9 mouse cellular contexts compared by ENCODE assay signal in the genomic region with DNA sequence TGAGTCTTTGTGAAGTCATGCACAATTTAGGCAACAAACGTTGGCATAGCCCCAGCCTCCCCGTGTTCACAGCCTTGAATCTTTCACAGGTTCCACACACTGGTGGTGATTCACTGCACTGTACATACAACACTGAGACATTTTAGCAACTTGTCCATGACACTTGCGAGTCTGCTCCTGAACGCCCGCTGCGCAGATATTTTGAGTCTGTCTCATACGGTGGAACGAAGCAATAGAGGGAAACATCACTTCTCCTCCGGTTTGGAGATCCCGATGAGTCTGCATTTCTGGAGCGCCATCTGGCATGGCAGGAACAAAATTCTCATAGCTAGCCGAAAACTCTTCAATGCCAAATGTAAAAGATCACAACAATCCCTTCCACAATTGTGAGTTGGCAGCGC. TPM values are rescaled to one million over a fixed set of nuclear protein-coding genes. Genes with fewer than 3 reads are reported as not detected.
DNase-seq lines count a peak whose midpoint lies in the region; ATAC-seq lines count a peak whose summit lies in the region.
"Had no signal": no experiment of that assay in that cellular context is flagged by ENCODE, and none has a peak within 500 bp of the region (broad histone marks: within the 10 kb centered on the region; RNA-seq: fewer than 3 reads in every experiment).

No protein-coding gene starts in this region.

- H3K27ac ChIP-seq in brown adipose tissue, adult 24 weeks (replicated peaks; ENCODE audit: low read depth, low read length) = no peak overlapping the region
- H3K27ac ChIP-seq in midbrain, embryonic 10.5 days (replicated peaks) = no peak overlapping the region
- no peak overlapping the region for H3K27ac ChIP-seq in intestine, embryonic 15.5 days
- H3K27ac ChIP-seq: heart, embryonic 13.5 days had no signal

- H3K9me3 ChIP-seq in midbrain, embryonic 10.5 days (replicated peaks) = no peaks in the 10 kb centered on the region
- H3K9me3 ChIP-seq in intestine, embryonic 15.5 days = no peaks in the 10 kb centered on the region

- 94% methylated on average over 13 of the region's 13 CpGs for WGBS in midbrain, embryonic 10.5 days
- 86% methylated on average over 13 of the region's 13 CpGs for WGBS in intestine, embryonic 15.5 days

- no peak overlapping the region for H3K9ac ChIP-seq in intestine, embryonic 15.5 days
- H3K9ac ChIP-seq: heart, embryonic 13.5 days had no signal

- peak; percentile 88 for DNase-seq in adrenal gland, adult 2 months
- peak; percentile 33 for DNase-seq in heart, adult 8-10 months (ENCODE audit: low spot score)
- DNase-seq in left cerebral cortex, postnatal 14 days (ENCODE audit: low spot score in 2 of 2) = peak; percentile 80 to 89
- no peak for DNase-seq in embryo, embryonic 10 days (ENCODE audit: low spot score)
- no peak for DNase-seq in midbrain, embryonic 10.5 days (ENCODE audit: low spot score)
- DNase-seq in kidney, postnatal 14 days = no peak

- H3K36me3 ChIP-seq in midbrain, embryonic 10.5 days = no peaks in the 10 kb centered on the region
- H3K36me3 ChIP-seq in intestine, embryonic 15.5 days = no peaks in the 10 kb centered on the region
- H3K36me3 ChIP-seq: heart, embryonic 13.5 days had no signal

- no peaks in the 10 kb centered on the region for H3K27me3 ChIP-seq in midbrain, embryonic 10.5 days (ENCODE audit: low read depth, poor library complexity, severe bottlenecking)
- no peaks in the 10 kb centered on the region for H3K27me3 ChIP-seq in intestine, embryonic 15.5 days (replicated peaks)
- H3K27me3 ChIP-seq: heart, embryonic 13.5 days had no signal

- no peak for ATAC-seq in intestine, embryonic 15.5 days

- intact Hi-C loops in left cerebral cortex, postnatal 14 days (cut with DNase I) = no loop called here

- H3K4me2 ChIP-seq in intestine, embryonic 15.5 days (replicated peaks) = no peak overlapping the region
- H3K4me2 ChIP-seq: heart, embryonic 13.5 days had no signal

- no peaks in the 10 kb centered on the region for H3K4me1 ChIP-seq in brown adipose tissue, adult 24 weeks (ENCODE audit: control insufficient read depth, insufficient read depth, insufficient read length, low read length)
- peaks cover 31% of the 10 kb centered on the region for H3K4me1 ChIP-seq in midbrain, embryonic 10.5 days
- H3K4me1 ChIP-seq in intestine, embryonic 15.5 days (replicated peaks) = no peaks in the 10 kb centered on the region

- peak overlapping the region; percentile 23; the same call in 1 of the 2 replicates for H3K4me3 ChIP-seq in brown adipose tissue, adult 24 weeks (ENCODE audit: insufficient read depth, low read depth, low read length)
- H3K4me3 ChIP-seq in midbrain, embryonic 10.5 days = no peak overlapping the region
- no peak overlapping the region for H3K4me3 ChIP-seq in intestine, embryonic 15.5 days (replicated peaks)
- H3K4me3 ChIP-seq: heart, embryonic 13.5 days had no signal

RNA-seq across cellular contexts. Expression of gene Tnrc6a, which starts 57.7 kb away (rescaled TPM):
- 10 to 100 TPM; 42.4 to 59.4 TPM for total RNA-seq in adrenal gland, adult 2 months (2021)
- polyA plus RNA-seq in adrenal gland, adult 2 months (2012; rRNA removed) = 29.6 and 30.8 TPM in 2 replicates
- 19.8 and 21.2 TPM in 2 replicates for polyA plus RNA-seq in brown adipose tissue, adult 24 weeks (2012; ENCODE audit: insufficient read depth, insufficient read length, missing spikeins)
- total RNA-seq in heart, adult 8-10 months (2022) = 10 to 100 TPM; 27.3 to 36.6 (median 30.5) TPM
- 10 to 100 TPM; 44.5 to 52.2 TPM for total RNA-seq in left cerebral cortex, postnatal 14 days (2021)
- polyA plus RNA-seq in midbrain, embryonic 10.5 days (2016; fragmentation: Nextera tagmentation; extraction: Ambion mirVana) = 57.2 and 58.2 TPM in 2 replicates
- polyA plus RNA-seq in intestine, embryonic 15.5 days (2015; fragmentation: Nextera tagmentation; extraction: Ambion mirVana) = 27.2 and 38.3 TPM in 2 replicates

Comparison
In these comparisons a context has a peak if more than half of its experiments do, and no peak if none do; other contexts are left out.
1. DNase-seq: peak in adrenal gland, adult 2 months (single experiment), heart, adult 8-10 months (single experiment) and left cerebral cortex, postnatal 14 days (2 of 2); none in embryo, embryonic 10 days (single experiment), midbrain, embryonic 10.5 days (single experiment) and kidney, postnatal 14 days (single experiment).